Mouse (Mus musculus) MEL (cell line): ENCODE measurements around the gene Fbxl21. TPM values are rescaled to one million over a fixed set of nuclear protein-coding genes. Genes with fewer than 3 reads are reported as not detected.

Source experiments
- DNase-seq: peaks from one replicate; pipeline ENCODE4 v3.0.0; 2011; ENCODE audit warnings: low read depth, low spot score
- H3K27ac ChIP-seq: 2 replicates; pipeline ENCODE4 v1.5.1; 2012; ENCODE audit warnings: low read depth, mild to moderate bottlenecking, control low read depth, low read length, moderate library complexity; ENCODE audit not compliant: control insufficient read depth
- H3K27me3 ChIP-seq, 2 experiments: fragments of 150-350 bp in 1 of 2; sonication (generic) in 1 of 2; 2 replicates each; pipeline ENCODE4 v1.6.1; 2012; ENCODE audit warnings: low read length in 2 of 2, mild to moderate bottlenecking in 2 of 2, improper control_type of control experiment in 1 of 2, moderate library complexity in 1 of 2; ENCODE audit not compliant: insufficient read depth in 2 of 2, control insufficient read depth in 1 of 2
- H3K36me3 ChIP-seq, 2 experiments: 2 replicates each; pipeline ENCODE4 v1.6.1; 2012 to 2014; ENCODE audit warnings: low read length in 2 of 2, improper control_type of control experiment in 1 of 2, inconsistent platforms in 1 of 2, mild to moderate bottlenecking in 1 of 2; ENCODE audit not compliant: insufficient read depth in 2 of 2, control insufficient read depth in 1 of 2
- H3K4me1 ChIP-seq, 2 experiments: fragments of 150-350 bp in 1 of 2; sonication (generic) in 1 of 2; 2 replicates each; pipeline ENCODE4 v1.6.1; 2012; ENCODE audit warnings: low read length in 2 of 2, improper control_type of control experiment in 1 of 2, mild to moderate bottlenecking in 1 of 2; ENCODE audit not compliant: insufficient read depth in 2 of 2, control insufficient read depth in 1 of 2
- H3K4me3 ChIP-seq, 2 experiments: fragments of 150-350 bp in 1 of 2; sonication (generic) in 1 of 2; 2 replicates each; pipeline ENCODE4 v1.5.1; 2012; ENCODE audit warnings: low read depth in 2 of 2, low read length in 2 of 2, mild to moderate bottlenecking in 2 of 2, moderate library complexity in 2 of 2, control low read depth in 1 of 2, improper control_type of control experiment in 1 of 2; ENCODE audit not compliant: control insufficient read depth in 1 of 2, insufficient read depth in 1 of 2
- H3K79me2 ChIP-seq: 2 replicates; pipeline ENCODE4 v1.6.1; 2012; ENCODE audit warnings: mild to moderate bottlenecking, low read length, moderate library complexity; ENCODE audit not compliant: control insufficient read depth, poor library complexity, insufficient read depth
- H3K9ac ChIP-seq: 2 replicates; pipeline ENCODE4 v1.6.1; 2012; ENCODE audit warnings: low read depth, mild to moderate bottlenecking, control low read depth, low read length, moderate library complexity; ENCODE audit not compliant: control insufficient read depth, poor library complexity, severe bottlenecking
- H3K9me3 ChIP-seq: fragments of 150-350 bp; sonication (generic); replicated peaks from 2 replicates; pipeline ENCODE4 v1.6.1; 2012; ENCODE audit warnings: mild to moderate bottlenecking, low read length, improper control_type of control experiment, moderate library complexity; ENCODE audit not compliant: insufficient read depth
- CHD1 ChIP-seq: IDR thresholded peaks from 2 replicates; pipeline ENCODE4 v1.6.1; 2012; ENCODE audit warnings: low read depth, mild to moderate bottlenecking, inconsistent platforms, low read length, improper control_type of control experiment
- CHD2 ChIP-seq: IDR thresholded peaks from 2 replicates; pipeline ENCODE4 v1.6.1; 2011; ENCODE audit warnings: low read length, improper control_type of control experiment
- CTCF ChIP-seq, 3 experiments: IDR thresholded peaks in 2 of 3; conservative IDR thresholded peaks in 1 of 3; 2 replicates each; pipeline ENCODE4 v1.5.1; 2011 to 2012; ENCODE audit warnings: low read length in 3 of 3, low read depth in 2 of 3, mild to moderate bottlenecking in 2 of 3, improper control_type of control experiment in 1 of 3, inconsistent platforms in 1 of 3, mixed read lengths in 1 of 3, moderate library complexity in 1 of 3; ENCODE audit not compliant: control insufficient read depth in 1 of 3, insufficient read depth in 1 of 3, poor library complexity in 1 of 3, severe bottlenecking in 1 of 3
- ETS1 ChIP-seq: IDR thresholded peaks from 2 replicates; pipeline ENCODE4 v1.6.1; 2012; ENCODE audit warnings: low read depth, mild to moderate bottlenecking, inconsistent platforms, low read length, improper control_type of control experiment, moderate library complexity
- MAX ChIP-seq: IDR thresholded peaks from 2 replicates; pipeline ENCODE4 v1.6.1; 2011; ENCODE audit warnings: low read length, improper control_type of control experiment
- MEF2A ChIP-seq: IDR thresholded peaks from 2 replicates; pipeline ENCODE4 v1.6.1; 2014; ENCODE audit warnings: low read depth, mild to moderate bottlenecking, inconsistent platforms, low read length, improper control_type of control experiment; ENCODE audit not compliant: poor library complexity, insufficient replicate concordance, severe bottlenecking; ENCODE audit errors: extremely low read depth
- MXI1 ChIP-seq: IDR thresholded peaks from 2 replicates; pipeline ENCODE4 v1.6.1; 2011; ENCODE audit warnings: mild to moderate bottlenecking, low read depth, low read length, improper control_type of control experiment
- MYB ChIP-seq: IDR thresholded peaks from 2 replicates; pipeline ENCODE4 v1.6.1; 2011; ENCODE audit warnings: mild to moderate bottlenecking, low read depth, low read length, improper control_type of control experiment
- MYC ChIP-seq: IDR thresholded peaks from 2 replicates; pipeline ENCODE4 v1.6.1; 2011; ENCODE audit warnings: low read depth, mild to moderate bottlenecking, low read length, improper control_type of control experiment, moderate library complexity
- SIN3A ChIP-seq: IDR thresholded peaks from 2 replicates; pipeline ENCODE4 v1.6.1; 2012; ENCODE audit warnings: low read length, improper control_type of control experiment, inconsistent platforms
- SMC3 ChIP-seq: IDR thresholded peaks from 2 replicates; pipeline ENCODE4 v1.6.1; 2011; ENCODE audit warnings: low read depth, low read length, improper control_type of control experiment
- TAL1 ChIP-seq: IDR thresholded peaks from 2 replicates; pipeline ENCODE4 v1.6.1; 2012; ENCODE audit warnings: mild to moderate bottlenecking, inconsistent platforms, low read length, moderate library complexity, mixed read lengths
- ZC3H11A ChIP-seq: IDR thresholded peaks from 2 replicates; pipeline ENCODE4 v1.6.1; 2012; ENCODE audit warnings: low read depth, mild to moderate bottlenecking, inconsistent platforms, low read length, improper control_type of control experiment
- ZKSCAN1 ChIP-seq: IDR thresholded peaks from 2 replicates; pipeline ENCODE4 v1.6.1; 2012; ENCODE audit warnings: low read depth, mild to moderate bottlenecking, inconsistent platforms, low read length, improper control_type of control experiment, moderate library complexity
- ZMIZ1 ChIP-seq: IDR thresholded peaks from 2 replicates; pipeline ENCODE4 v1.6.1; 2012; ENCODE audit warnings: low read depth, mild to moderate bottlenecking, inconsistent platforms, low read length, improper control_type of control experiment, moderate library complexity
- ZNF384 ChIP-seq: IDR thresholded peaks from 2 replicates; pipeline ENCODE4 v1.6.1; 2012; ENCODE audit warnings: low read depth, mild to moderate bottlenecking, inconsistent platforms, low read length, improper control_type of control experiment
- polyA plus RNA-seq, 2 experiments: library from polyadenylated mRNA; stranded (reverse) in 1 of 2; unstranded in 1 of 2; fragments of >175 nt in 1 of 2; fragments of >200 nt in 1 of 2; gene quantifications; 2 replicates each; pipeline versions ENCODE4 v1.2.1 to v1.2.4; 2012; ENCODE audit warnings: low replicate concordance in 2 of 2, low read depth in 1 of 2; ENCODE audit not compliant: insufficient read length in 2 of 2, insufficient read depth in 1 of 2, missing spikeins in 1 of 2
- total RNA-seq: library from RNA; depleted of rRNA; stranded (reverse); fragments of 300-350 nt; gene quantifications from 2 replicates; pipeline ENCODE4 v1.2.3, GENCODE M21; 2012

Gene Fbxl21
- total and polyA plus RNA-seq, 3 experiments, result not detected

- Histone ChIP-seq H3K4me1 (no peaks in the 10 kb centered on the region), H3K36me3 (no peaks in the 10 kb centered on the region), H3K9ac (no peak overlapping the region), H3K27me3 (no peaks in the 10 kb centered on the region)
- TF ChIP-seq CTCF (IDR thresholded peaks at IDR 0.05 in 2 of 3, conservative IDR thresholded peaks at IDR 0.05 in 1 of 3; ENCODE audit: control insufficient read depth in 1 of 3, insufficient read depth in 1 of 3, low read depth in 2 of 3, low read length in 3 of 3, poor library complexity in 1 of 3, severe bottlenecking in 1 of 3), result peak; percentile 1 to 24 (median 18); a peak in 3 of 6 replicates
- no peak for TF ChIP-seq ZNF384
- TF ChIP-seq, all 39 proteins: peak for 1
- no peak overlapping the region for H3K4me3 ChIP-seq
- H3K79me2 ChIP-seq, result no peaks in the 10 kb centered on the region
- no peak overlapping the region for H3K27ac ChIP-seq
- DNase-seq, result no peak
- H3K9me3 ChIP-seq, result no peaks in the 10 kb centered on the region
Observed at GRCm38 (mm10) chr13:56575701-56576321, 53.5 kb downstream of the Fbxl21 start.

- no peaks in the 10 kb centered on the region for H3K27me3 ChIP-seq
- no peak overlapping the region for H3K27ac ChIP-seq
- no peak for TF ChIP-seq MEF2A
- no peak for TF ChIP-seq ETS1
- no peak for TF ChIP-seq ZC3H11A
- TF ChIP-seq MXI1, result no peak
- TF ChIP-seq CTCF (IDR thresholded peaks at IDR 0.05 in 2 of 3, conservative IDR thresholded peaks at IDR 0.05 in 1 of 3; ENCODE audit: control insufficient read depth in 1 of 3, insufficient read depth in 1 of 3, low read depth in 2 of 3, low read length in 3 of 3, poor library complexity in 1 of 3, severe bottlenecking in 1 of 3), result no peak
- TF ChIP-seq, all 39 proteins: peak for 0
- Histone ChIP-seq H3K4me1 (no peaks in the 10 kb centered on the region), H3K36me3 (no peaks in the 10 kb centered on the region), H3K9me3 (no peaks in the 10 kb centered on the region), H3K9ac (no peak overlapping the region), H3K79me2 (no peaks in the 10 kb centered on the region), H3K4me3 (no peak overlapping the region)
- no peak for DNase-seq
Observed at GRCm38 (mm10) chr13:56578097-56578496, 55.8 kb downstream of the Fbxl21 start.

DNA sequence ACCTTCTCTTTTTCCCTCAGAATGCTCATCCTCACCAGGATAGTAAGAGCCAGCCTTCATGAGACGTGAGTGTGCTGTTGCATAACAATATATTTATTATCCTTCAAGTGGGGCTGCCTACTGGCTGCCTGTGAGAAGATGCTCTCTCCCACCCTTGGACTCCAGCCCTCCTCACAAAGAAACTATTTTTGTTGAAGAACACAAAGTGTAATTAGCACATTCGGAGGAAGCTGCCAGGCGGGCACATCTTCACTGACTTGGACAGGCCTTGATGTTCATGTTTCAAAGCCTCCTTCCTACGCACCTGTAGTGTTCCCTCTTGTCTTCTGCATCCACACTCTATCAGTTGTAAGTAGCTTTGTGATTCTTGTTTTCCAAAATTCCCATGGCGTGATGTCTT is 58.2 kb downstream of the Fbxl21 start:
- Histone ChIP-seq H3K27ac (no peak overlapping the region), H3K4me3 (no peak overlapping the region), H3K79me2 (no peaks in the 10 kb centered on the region), H3K9ac (no peak overlapping the region), H3K27me3 (no peaks in the 10 kb centered on the region), H3K9me3 (no peaks in the 10 kb centered on the region), H3K36me3 (no peaks in the 10 kb centered on the region), H3K4me1 (no peaks in the 10 kb centered on the region)
- TF ChIP-seq ZMIZ1 (no peak), SIN3A (no peak), CTCF (IDR thresholded peaks at IDR 0.05 in 2 of 3, conservative IDR thresholded peaks at IDR 0.05 in 1 of 3; ENCODE audit: control insufficient read depth in 1 of 3, insufficient read depth in 1 of 3, low read depth in 2 of 3, low read length in 3 of 3, poor library complexity in 1 of 3, severe bottlenecking in 1 of 3) (no peak), CHD1 (no peak), SMC3 (no peak), TAL1 (no peak), ZC3H11A (no peak), ZKSCAN1 (no peak), MXI1 (no peak), CHD2 (no peak), MAX (no peak), MYB (no peak), MYC (no peak)
- DNase-seq, result no peak
